Mouse (Mus musculus): ENCODE data around the gene Tsen15. TPM values are rescaled to one million over a fixed set of nuclear protein-coding genes. Genes with fewer than 3 reads are reported as not detected.

Gene Tsen15
- polyA plus RNA-seq (2015; fragmentation: Nextera tagmentation; extraction: Ambion mirVana), result 31.9 and 34.5 TPM in 2 replicates

DNA sequence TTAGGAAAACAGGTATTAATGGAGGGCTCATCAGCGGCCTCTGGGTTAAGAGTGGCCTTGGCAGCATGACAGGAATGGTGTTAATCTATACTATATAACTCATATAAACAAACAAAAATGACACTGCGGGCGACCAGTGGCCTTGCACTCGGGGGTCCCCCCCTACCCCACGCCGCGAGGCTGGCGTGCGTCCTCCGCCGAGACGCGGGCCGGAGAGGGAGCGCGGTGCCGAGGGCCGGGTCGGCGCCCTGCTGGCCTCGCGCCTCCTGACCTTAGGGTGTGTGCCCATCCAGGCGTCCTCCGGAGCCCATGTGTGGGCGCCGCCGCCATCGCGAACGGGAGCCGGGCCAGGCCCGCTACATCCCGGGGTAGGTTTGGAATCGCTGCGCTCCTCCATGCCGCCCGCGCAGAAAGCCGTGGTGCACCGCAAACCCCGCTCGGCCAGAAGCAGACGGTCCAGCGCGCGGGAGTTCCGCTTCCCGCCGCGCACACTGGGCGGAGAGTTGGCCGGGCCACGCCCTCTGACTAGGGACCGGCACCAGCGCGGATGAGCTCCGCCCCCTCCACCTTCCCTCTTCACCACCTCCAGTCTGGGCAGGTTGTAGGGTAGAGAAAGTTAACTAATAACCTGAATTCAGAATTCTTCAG lies at the start of gene Tsen15:
Gene Tsen15 (minus strand): TSS at position 501 of the 648 bp plus-strand sequence.
- under 1% methylated on average over 42 of the region's 57 CpGs for WGBS
- H3K27me3 ChIP-seq, result peaks cover 3% of the 10 kb centered on the region; the same call in 1 of the 2 replicates
- peak within 1 kb of the TSS; percentile 68 for H3K4me3 ChIP-seq (replicated peaks)
- peak within 1 kb of the TSS; percentile 81 for H3K4me2 ChIP-seq (replicated peaks)
- no peak within 1 kb of the TSS for H3K27ac ChIP-seq
- peak within 1 kb of the TSS; percentile 72 for H3K9ac ChIP-seq (replicated peaks)
- H3K36me3 ChIP-seq, result 0 out of 2 replicates have a peak, but pooled peaks cover 4% of the 10 kb centered on the region
- ATAC-seq, result peak; percentile 95
- H3K9me3 ChIP-seq, result no peaks in the 10 kb centered on the region
- H3K4me1 ChIP-seq (replicated peaks), result peaks cover 5% of the 10 kb centered on the region

DNA sequence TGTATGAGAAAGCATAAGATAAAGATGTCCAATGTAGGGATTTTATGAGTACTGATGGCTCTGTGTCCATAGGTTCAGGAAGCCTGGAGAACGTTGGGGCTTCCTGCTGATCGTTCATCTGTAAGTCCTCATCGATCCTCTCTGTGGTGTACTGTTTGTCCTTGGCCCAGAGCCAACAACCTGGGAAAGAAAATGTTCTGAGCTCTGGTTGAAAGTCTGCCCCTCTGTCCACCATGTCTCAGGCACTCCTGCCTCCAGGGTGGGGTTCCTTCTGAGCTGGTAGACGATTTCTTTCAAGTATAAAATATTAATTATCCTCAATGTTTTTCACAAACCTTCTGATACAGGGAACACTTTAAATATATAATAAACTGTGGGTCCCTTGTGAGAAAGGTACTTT lies 47.7 kb upstream of the Tsen15 start:
- Histone ChIP-seq H3K36me3 (no peaks in the 10 kb centered on the region), H3K9me3 (no peaks in the 10 kb centered on the region), H3K9ac (replicated peaks) (no peak overlapping the region), H3K4me1 (replicated peaks) (no peaks in the 10 kb centered on the region), H3K4me3 (replicated peaks) (no peak overlapping the region), H3K27ac (no peak overlapping the region), H3K4me2 (replicated peaks) (no peak overlapping the region), H3K27me3 (no peaks in the 10 kb centered on the region)
- 82% methylated on average over 4 of the region's 4 CpGs for WGBS
- no peak for ATAC-seq

DNA sequence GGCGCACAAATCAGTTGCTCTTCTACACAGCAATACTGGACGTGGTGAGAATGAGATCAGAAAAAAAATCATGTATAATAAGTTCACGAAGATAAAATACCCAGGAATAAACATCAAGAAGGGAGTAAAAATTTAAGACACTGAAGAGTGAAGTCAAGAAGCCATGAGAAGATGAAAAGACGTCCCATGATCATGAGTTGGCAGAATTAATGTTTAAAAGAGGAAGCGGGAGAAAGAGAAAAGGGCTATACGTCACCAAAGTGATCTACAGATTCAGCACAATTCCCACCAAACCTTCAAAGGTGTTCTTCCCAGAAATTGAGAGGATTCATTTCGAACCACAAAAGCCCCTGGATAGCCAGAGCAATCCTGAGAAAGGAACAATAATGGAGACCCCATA lies 43.3 kb upstream of the Tsen15 start:
- H3K4me1 ChIP-seq (replicated peaks), result no peaks in the 10 kb centered on the region; the same call in 1 of the 2 replicates
- H3K36me3 ChIP-seq, result no peaks in the 10 kb centered on the region
- no peak overlapping the region for H3K9ac ChIP-seq (replicated peaks)
- ATAC-seq, result no peak
- H3K4me2 ChIP-seq (replicated peaks), result no peak overlapping the region
- H3K27me3 ChIP-seq, result no peaks in the 10 kb centered on the region
- no peak overlapping the region for H3K4me3 ChIP-seq (replicated peaks)
- no peak overlapping the region for H3K27ac ChIP-seq
- WGBS, result 89% methylated on average over 7 of the region's 7 CpGs
- H3K9me3 ChIP-seq, result no peaks in the 10 kb centered on the region

DNA sequence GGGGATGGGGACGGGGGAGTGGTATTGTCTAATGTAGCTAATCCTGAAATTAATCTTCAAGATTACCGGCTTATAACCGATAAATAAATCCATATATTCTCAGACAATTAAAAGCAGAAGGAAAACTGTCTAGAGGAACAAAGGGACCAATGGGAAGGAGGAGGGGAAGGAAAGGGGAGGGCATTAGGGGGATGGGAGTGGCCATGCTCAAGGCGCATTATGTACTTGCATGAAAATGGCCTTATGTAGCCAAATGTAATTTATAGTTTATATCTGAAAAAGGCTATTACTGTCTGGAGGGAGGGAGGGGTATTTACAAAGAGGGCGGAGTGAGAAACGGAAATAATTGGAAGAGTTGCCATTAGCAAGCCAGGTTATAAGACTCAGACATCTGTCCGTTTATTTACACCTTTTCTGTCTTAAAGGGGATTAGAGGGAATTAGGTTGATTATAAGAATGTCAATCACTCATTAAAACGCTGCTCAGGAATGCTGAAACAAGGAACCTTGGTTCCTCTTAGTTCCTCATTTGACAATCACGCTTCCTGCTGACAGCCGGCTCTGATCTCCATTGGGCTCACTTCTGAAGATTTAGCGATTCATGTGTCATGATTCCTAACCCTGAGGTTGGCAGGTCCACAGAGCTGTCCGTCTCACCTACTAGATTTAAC lies 41.6 kb upstream of the Tsen15 start:
- WGBS, result 59% methylated on average over 12 of the region's 12 CpGs
- H3K9ac ChIP-seq (replicated peaks), result no peak overlapping the region
- no peak for ATAC-seq

DNA sequence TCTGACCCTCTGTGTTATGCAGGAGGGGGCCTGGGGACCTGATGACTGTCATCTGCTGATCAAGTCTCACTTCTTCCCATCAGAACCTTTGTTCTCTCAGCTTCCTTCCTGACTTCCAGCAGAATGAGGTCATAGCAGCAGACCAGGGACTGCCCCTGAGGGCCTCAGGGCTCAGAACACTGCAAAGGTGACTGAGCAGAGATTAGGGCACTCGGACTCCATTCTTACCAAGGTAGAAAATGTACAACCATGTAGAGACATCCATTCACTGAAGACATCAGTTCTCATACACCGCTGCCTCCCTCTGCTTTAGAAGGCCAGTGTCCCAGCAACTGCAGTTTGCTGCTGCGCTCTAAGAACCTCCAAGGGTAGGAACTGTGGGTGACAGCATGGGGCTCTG lies 36.6 kb upstream of the Tsen15 start:
- no peaks in the 10 kb centered on the region for H3K36me3 ChIP-seq
- WGBS, result 90% methylated on average over 3 of the region's 3 CpGs
- ATAC-seq, result no peak

More for the DNA sequence above, 41.6 kb upstream of the Tsen15 start:
- Histone ChIP-seq H3K4me2 (replicated peaks) (no peak overlapping the region), H3K27me3 (no peaks in the 10 kb centered on the region), H3K4me3 (replicated peaks) (no peak overlapping the region), H3K36me3 (no peaks in the 10 kb centered on the region), H3K27ac (no peak overlapping the region), H3K4me1 (replicated peaks) (no peaks in the 10 kb centered on the region; the same call in 1 of the 2 replicates), H3K9me3 (no peaks in the 10 kb centered on the region)

DNA sequence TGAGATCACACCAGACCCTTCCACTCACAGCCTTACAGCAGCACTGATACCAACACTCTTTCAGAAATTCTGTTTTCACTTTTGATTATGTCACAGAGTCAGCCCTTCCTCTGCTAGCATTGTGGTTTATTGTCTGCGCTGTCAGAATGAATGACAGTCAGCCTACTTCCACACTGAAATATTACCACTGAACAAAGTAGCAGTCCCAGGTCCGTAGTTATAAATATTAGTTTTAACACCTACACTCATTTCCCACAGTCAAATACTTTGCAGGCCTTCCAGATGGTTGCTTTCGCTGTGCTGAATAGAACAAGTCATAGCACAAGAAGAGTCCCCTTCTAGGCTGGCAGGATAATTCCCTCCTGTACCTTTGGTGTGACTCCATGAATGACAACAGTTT lies 35.8 kb upstream of the Tsen15 start:
- no peak overlapping the region for H3K4me3 ChIP-seq (replicated peaks)
- H3K4me2 ChIP-seq (replicated peaks), result no peak overlapping the region
- H3K4me1 ChIP-seq (replicated peaks), result peaks cover 2% of the 10 kb centered on the region; the same call in 1 of the 2 replicates
- ATAC-seq, result no peak
- no peaks in the 10 kb centered on the region for H3K9me3 ChIP-seq
- WGBS, result 90% methylated on average over 3 of the region's 3 CpGs
- H3K9ac ChIP-seq (replicated peaks), result no peak overlapping the region
- H3K27me3 ChIP-seq, result no peaks in the 10 kb centered on the region
- H3K27ac ChIP-seq, result no peak overlapping the region
- H3K36me3 ChIP-seq, result no peaks in the 10 kb centered on the region

More for the DNA sequence above, 36.6 kb upstream of the Tsen15 start:
- H3K9me3 ChIP-seq, result no peaks in the 10 kb centered on the region
- H3K4me2 ChIP-seq (replicated peaks), result no peak overlapping the region
- no peak overlapping the region for H3K27ac ChIP-seq
- no peaks in the 10 kb centered on the region for H3K27me3 ChIP-seq
- H3K4me3 ChIP-seq (replicated peaks), result no peak overlapping the region
- H3K4me1 ChIP-seq (replicated peaks), result peaks cover 2% of the 10 kb centered on the region; the same call in 1 of the 2 replicates
- no peak overlapping the region for H3K9ac ChIP-seq (replicated peaks)

DNA sequence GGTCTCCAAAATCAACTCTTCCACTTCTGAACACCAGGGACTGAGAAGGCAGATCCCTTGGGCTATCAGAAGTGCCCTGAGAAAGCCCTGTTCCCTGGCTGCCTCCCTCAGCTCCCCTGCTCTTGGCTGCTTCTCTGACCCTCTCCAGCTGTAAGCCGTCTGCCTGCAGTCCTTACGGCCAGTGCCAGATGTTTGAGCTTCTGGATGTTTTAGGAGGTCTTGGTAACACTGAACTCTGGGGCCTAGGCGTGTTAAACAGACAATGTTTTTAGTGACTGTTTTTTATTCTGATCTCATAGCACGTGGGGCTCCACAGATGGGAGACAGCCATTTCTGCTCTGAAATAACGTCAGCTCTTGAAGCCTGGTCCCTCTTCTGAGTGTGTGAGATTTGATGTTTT lies 31.1 kb upstream of the Tsen15 start:
- no peak overlapping the region for H3K4me2 ChIP-seq (replicated peaks)
- no peak for ATAC-seq
- H3K9ac ChIP-seq (replicated peaks), result no peak overlapping the region
- H3K36me3 ChIP-seq, result no peaks in the 10 kb centered on the region
- H3K4me1 ChIP-seq (replicated peaks), result peaks cover 6% of the 10 kb centered on the region
- no peak overlapping the region for H3K27ac ChIP-seq
- no peaks in the 10 kb centered on the region for H3K27me3 ChIP-seq
- 58% methylated on average over 5 of the region's 5 CpGs for WGBS
- H3K4me3 ChIP-seq (replicated peaks), result no peak overlapping the region
- H3K9me3 ChIP-seq, result no peaks in the 10 kb centered on the region

DNA sequence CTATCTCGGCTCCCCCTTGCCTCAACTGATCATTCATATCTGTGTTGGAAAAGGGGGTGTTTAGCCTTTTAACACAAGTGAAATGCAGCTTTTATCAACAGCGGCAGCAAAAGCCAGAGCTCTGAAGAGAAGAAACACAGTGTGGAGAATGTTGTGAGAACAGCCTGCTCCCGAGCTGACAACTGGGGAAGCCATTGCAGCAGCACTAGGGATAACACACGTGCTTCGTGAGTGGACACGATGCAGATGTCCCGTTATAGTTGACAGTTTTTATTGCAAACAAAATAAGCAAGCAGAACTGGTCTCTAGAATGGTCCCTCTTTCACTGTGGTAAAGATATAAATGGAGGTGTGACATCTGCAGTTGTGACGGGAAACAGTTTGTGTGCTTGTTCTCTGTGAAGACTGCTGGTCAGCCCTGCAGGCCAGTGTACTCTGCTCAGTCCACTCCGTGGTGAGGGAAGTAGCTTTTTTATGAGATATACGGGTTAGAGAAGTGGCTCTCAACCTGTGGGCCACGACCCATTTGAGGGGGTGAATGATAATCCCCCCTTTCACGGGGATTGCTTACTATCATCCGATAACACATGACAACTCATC lies 29.9 kb upstream of the Tsen15 start:
- no peak overlapping the region for H3K4me3 ChIP-seq (replicated peaks)
- no peaks in the 10 kb centered on the region; the same call in 1 of the 2 replicates for H3K9me3 ChIP-seq
- H3K27ac ChIP-seq, result no peak overlapping the region
- H3K9ac ChIP-seq (replicated peaks), result no peak overlapping the region
- no peaks in the 10 kb centered on the region for H3K36me3 ChIP-seq
- no peaks in the 10 kb centered on the region for H3K27me3 ChIP-seq
- H3K4me1 ChIP-seq (replicated peaks), result peaks cover 4% of the 10 kb centered on the region
- 87% methylated on average over 13 of the region's 13 CpGs for WGBS
- ATAC-seq, result no peak
- no peak overlapping the region for H3K4me2 ChIP-seq (replicated peaks)

DNA sequence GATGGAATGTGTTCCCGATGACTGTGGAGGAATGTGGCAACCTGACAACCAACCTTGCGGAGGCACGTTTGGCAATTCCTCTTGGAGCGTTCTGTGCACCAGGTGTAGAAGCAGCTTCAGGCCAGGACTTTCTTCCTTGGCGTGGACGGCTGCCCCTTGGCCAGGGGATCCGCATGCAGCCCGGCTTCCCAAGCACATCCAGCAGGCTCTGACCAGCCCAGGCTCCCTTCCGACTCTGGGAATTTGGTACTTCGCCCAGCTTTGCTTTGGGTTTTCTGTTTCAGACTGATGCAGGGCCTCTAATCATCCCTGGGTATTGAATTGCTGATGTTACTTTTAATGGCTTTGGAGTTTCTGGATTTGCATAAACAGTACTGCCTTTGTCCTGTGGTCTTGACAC lies 28.0 kb upstream of the Tsen15 start:
- Histone ChIP-seq H3K9ac (replicated peaks) (no peak overlapping the region), H3K9me3 (no peaks in the 10 kb centered on the region; the same call in 1 of the 2 replicates), H3K36me3 (no peaks in the 10 kb centered on the region), H3K4me1 (replicated peaks) (peaks cover 4% of the 10 kb centered on the region), H3K27ac (no peak overlapping the region), H3K4me2 (replicated peaks) (no peak overlapping the region), H3K4me3 (replicated peaks) (no peak overlapping the region), H3K27me3 (no peaks in the 10 kb centered on the region)
- no peak for ATAC-seq
- 83% methylated on average over 10 of the region's 10 CpGs for WGBS

DNA sequence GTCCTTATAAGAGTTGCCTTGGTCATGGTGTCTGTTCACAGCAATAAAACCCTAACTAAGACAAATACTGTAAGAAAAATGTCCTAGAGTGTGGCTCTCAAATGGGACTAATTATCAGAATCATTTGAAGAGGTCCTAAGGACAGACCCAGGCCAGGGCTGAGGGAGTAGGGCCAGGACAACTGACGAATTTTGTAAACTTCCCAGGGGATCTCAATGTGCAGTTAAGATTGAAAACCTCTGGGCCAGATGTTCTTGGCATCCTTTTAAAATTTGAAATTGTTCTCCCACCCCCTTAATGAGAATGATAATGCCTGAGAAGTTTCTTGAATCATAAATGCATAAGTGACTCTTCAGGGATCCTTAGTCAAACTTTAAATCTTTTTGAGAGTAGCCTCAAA lies 27.5 kb upstream of the Tsen15 start:
- WGBS, result 74% methylated on average over 1 of the region's 1 CpGs
- no peak for ATAC-seq
- Histone ChIP-seq H3K9me3 (no peaks in the 10 kb centered on the region; the same call in 1 of the 2 replicates), H3K36me3 (no peaks in the 10 kb centered on the region), H3K27me3 (no peaks in the 10 kb centered on the region), H3K27ac (no peak overlapping the region), H3K4me1 (replicated peaks) (peaks cover 4% of the 10 kb centered on the region), H3K9ac (replicated peaks) (no peak overlapping the region), H3K4me3 (replicated peaks) (no peak overlapping the region), H3K4me2 (replicated peaks) (no peak overlapping the region)

DNA sequence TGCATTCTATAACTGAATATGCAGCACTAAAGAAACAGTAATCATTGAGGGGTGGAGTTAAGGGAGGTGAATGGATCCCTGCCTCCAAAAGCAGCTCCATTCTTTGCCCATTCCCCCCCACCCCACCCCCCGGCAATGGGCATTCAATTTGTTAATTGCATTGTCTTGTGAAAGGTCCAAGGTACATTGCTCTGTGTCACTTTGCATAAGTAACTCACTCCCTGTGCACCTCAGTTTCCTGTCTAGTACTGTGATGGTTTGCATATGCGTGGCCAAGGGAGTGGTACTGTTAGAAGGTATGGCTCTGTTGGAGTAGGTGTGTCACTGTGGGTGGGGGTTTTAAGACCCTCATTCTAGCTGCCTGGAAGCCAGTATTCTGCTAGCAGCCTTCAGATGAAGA lies 26.6 kb upstream of the Tsen15 start:
- Histone ChIP-seq H3K4me2 (replicated peaks) (no peak overlapping the region), H3K9me3 (no peaks in the 10 kb centered on the region; the same call in 1 of the 2 replicates), H3K9ac (replicated peaks) (no peak overlapping the region), H3K27ac (no peak overlapping the region), H3K36me3 (no peaks in the 10 kb centered on the region), H3K4me1 (replicated peaks) (peaks cover 4% of the 10 kb centered on the region), H3K27me3 (no peaks in the 10 kb centered on the region), H3K4me3 (replicated peaks) (no peak overlapping the region)
- ATAC-seq, result no peak
- 96% methylated on average over 2 of the region's 2 CpGs for WGBS

DNA sequence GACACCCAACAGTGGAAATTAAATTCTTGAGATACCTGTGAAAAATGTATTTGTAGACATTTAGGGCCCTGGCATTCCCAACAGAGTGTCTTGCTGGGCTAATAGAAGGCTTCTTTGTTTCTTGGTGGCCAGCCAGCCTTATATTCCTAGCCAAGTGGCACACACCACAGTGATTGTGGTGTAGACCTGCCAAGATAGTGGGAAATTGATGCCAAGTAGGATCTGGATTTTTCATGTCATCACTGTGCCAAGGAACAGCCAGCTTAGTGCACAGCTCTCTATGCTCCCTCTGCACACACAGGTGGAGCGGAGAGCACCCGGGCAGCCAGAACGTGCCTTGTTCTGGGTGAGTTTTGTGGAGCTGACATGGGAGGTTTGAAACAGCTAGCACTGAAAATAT lies 24.2 kb upstream of the Tsen15 start:
- Histone ChIP-seq H3K4me3 (replicated peaks) (no peak overlapping the region), H3K4me2 (replicated peaks) (no peak overlapping the region), H3K27ac (no peak overlapping the region), H3K36me3 (no peaks in the 10 kb centered on the region), H3K27me3 (no peaks in the 10 kb centered on the region), H3K9me3 (no peaks in the 10 kb centered on the region; the same call in 1 of the 2 replicates), H3K9ac (replicated peaks) (no peak overlapping the region), H3K4me1 (replicated peaks) (peaks cover 4% of the 10 kb centered on the region; the same call in 1 of the 2 replicates)
- ATAC-seq, result no peak
- WGBS, result 91% methylated on average over 3 of the region's 3 CpGs
